Mouse (Mus musculus) lung, embryonic 15.5 days (tissue): ENCODE results near the gene Tsacc. TPM values are rescaled to one million over a fixed set of nuclear protein-coding genes. Genes with fewer than 3 reads are reported as not detected.

ENCODE experiments used
- ATAC-seq: fragments of 200-750 bp; cut with Nextera tagmentation; 2 replicates; pipeline ENCODE4 v1.8.0; 2017; ENCODE audit warnings: moderate number of reproducible peaks, borderline replicate concordance; ENCODE audit not compliant: low FRiP score, low TSS enrichment; ENCODE audit errors: extremely low read depth
- H3K27ac ChIP-seq: fragments of 300-500 bp; sonication (generic); 2 replicates; pipeline ENCODE4 v1.5.1; 2015; ENCODE audit warnings: moderate library complexity, mild to moderate bottlenecking, inconsistent platforms
- H3K27me3 ChIP-seq: fragments of 300-500 bp; sonication (generic); 2 replicates; pipeline ENCODE4 v1.6.1; 2015; ENCODE audit warnings: inconsistent platforms
- H3K36me3 ChIP-seq: fragments of 300-500 bp; sonication (generic); 2 replicates; pipeline ENCODE4 v1.6.1; 2015; ENCODE audit warnings: inconsistent platforms
- H3K4me1 ChIP-seq: fragments of 300-500 bp; sonication (generic); 2 replicates; pipeline ENCODE4 v1.6.1; 2015; ENCODE audit warnings: inconsistent platforms
- H3K4me2 ChIP-seq: fragments of 300-500 bp; sonication (generic); 2 replicates; pipeline ENCODE4 v1.6.1; 2015; ENCODE audit warnings: inconsistent platforms, mild to moderate bottlenecking, moderate library complexity
- H3K4me3 ChIP-seq: fragments of 300-500 bp; sonication (generic); 2 replicates; pipeline ENCODE4 v1.5.1; 2015; ENCODE audit warnings: mild to moderate bottlenecking, inconsistent platforms
- H3K9ac ChIP-seq: fragments of 300-500 bp; sonication (generic); 2 replicates; pipeline ENCODE4 v1.6.1; 2015; ENCODE audit warnings: inconsistent platforms
- H3K9me3 ChIP-seq: fragments of 300-500 bp; sonication (generic); 2 replicates; pipeline ENCODE4 v1.6.1; 2016; ENCODE audit warnings: inconsistent platforms
- WGBS: fragments of 180-500 bp; shearing (Covaris S2); methylation state at CpG from one replicate; pipeline ENCODE4 v1.1.7; 2015; 5-methylcytosine and 5-hydroxymethylcytosine counted together
- polyA plus RNA-seq: library from polyadenylated mRNA; unstranded; fragments of >200 nt; fragmentation: Nextera tagmentation; extraction: Ambion mirVana; gene quantifications from 2 replicates; pipeline ENCODE4 v1.2.1, GENCODE M21; 2015

Tsacc gene
- polyA plus RNA-seq, 1 experiment from 2014 or later: 12.2 TPM

DNA sequence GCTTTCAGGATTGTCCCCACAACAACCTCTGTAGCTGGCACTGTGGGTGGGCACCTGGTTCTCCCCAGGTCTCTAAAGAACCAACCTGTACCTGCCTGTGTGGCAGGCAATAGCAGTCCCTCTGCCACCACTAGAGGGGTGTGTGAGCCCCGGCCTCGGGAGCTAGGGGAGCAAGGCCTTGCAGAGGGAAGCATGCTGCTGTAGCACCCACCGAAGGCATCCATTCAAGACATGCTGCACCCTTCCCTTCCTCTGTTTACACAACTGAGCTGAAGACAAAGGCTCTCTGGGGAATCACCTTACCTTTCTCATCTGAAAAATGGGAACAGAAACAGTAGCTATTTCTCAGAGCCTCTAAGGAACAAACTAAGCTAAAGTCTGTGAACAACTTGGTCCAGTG lies 61.6 kb downstream of the Tsacc start:
- ATAC-seq: no peak
- H3K27me3 ChIP-seq: peaks cover 86% of the 10 kb centered on the region

DNA sequence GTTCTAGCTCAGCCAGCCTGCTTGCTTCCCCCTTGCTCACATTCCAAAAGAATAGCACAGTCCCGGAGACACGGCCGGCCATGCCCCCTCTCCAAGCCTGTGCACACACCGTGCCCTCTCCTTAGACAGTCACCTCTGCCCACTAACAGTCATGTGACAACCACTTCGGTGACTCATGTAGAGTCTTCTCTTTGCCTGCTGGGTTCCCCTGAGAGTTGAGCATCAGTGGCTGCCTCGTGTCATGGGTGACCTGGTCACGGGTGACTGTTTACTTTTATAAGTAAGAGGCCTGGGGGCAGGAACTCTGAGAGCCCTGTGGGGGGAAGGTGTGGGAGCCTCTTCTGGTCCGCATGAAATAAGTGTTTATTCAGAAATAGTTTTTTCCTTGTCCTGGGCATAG lies 62.8 kb downstream of the Tsacc start:
- Histone ChIP-seq H3K4me1 (no peaks in the 10 kb centered on the region), H3K27me3 (peaks cover 86% of the 10 kb centered on the region), H3K27ac (no peak overlapping the region), H3K36me3 (no peaks in the 10 kb centered on the region), H3K9ac (no peak overlapping the region), H3K9me3 (no peaks in the 10 kb centered on the region), H3K4me3 (no peak overlapping the region), H3K4me2 (no peak overlapping the region)
- no peak for ATAC-seq
- WGBS: 31% methylated on average over 8 of the region's 8 CpGs

More for the DNA sequence above, 61.6 kb downstream of the Tsacc start:
- Histone ChIP-seq H3K4me2 (no peak overlapping the region), H3K4me1 (no peaks in the 10 kb centered on the region), H3K36me3 (no peaks in the 10 kb centered on the region), H3K4me3 (no peak overlapping the region), H3K27ac (no peak overlapping the region), H3K9ac (no peak overlapping the region), H3K9me3 (no peaks in the 10 kb centered on the region)
- 3% methylated on average over 3 of the region's 3 CpGs for WGBS

GRCm38 (mm10) chr3:88232851-88233649 lies 63.7 kb downstream of the Tsacc start:
- Histone ChIP-seq H3K9me3 (no peaks in the 10 kb centered on the region), H3K27me3 (peaks cover 79% of the 10 kb centered on the region), H3K36me3 (no peaks in the 10 kb centered on the region), H3K9ac (no peak overlapping the region), H3K27ac (no peak overlapping the region), H3K4me2 (no peak overlapping the region), H3K4me1 (no peaks in the 10 kb centered on the region), H3K4me3 (no peak overlapping the region)
- ATAC-seq: no peak
- WGBS: 33% methylated on average over 7 of the region's 7 CpGs

Other genes starting within 250 kb of the Tsacc start
- gene Naxe, start 238.5 kb downstream of the Tsacc start, polyA plus RNA-seq: 199 and 215 TPM in 2 replicates
- gene Ttc24, start 218.7 kb downstream of the Tsacc start, polyA plus RNA-seq: not detected in 2 replicates
- gene Iqgap3, start 215.0 kb downstream of the Tsacc start, polyA plus RNA-seq: 25.2 and 26.6 TPM in 2 replicates
- gene Mef2d, start 154.6 kb downstream of the Tsacc start, polyA plus RNA-seq: 16.7 and 20.4 TPM in 2 replicates
- 0.34 and 0.42 TPM in 2 replicates for gene Rhbg, start 42.3 kb downstream of the Tsacc start, polyA plus RNA-seq
- 0.23 and 0.35 TPM in 2 replicates for gene Gm38392, start 9.8 kb downstream of the Tsacc start, polyA plus RNA-seq
- gene Cct3, start 117 bp upstream of the Tsacc start, polyA plus RNA-seq: 525 and 549 TPM in 2 replicates
- gene Glmp, start 28.0 kb upstream of the Tsacc start, polyA plus RNA-seq: 192 and 203 TPM in 2 replicates
- 7.5 and 9.5 TPM in 2 replicates for gene Tmem79, start 39.1 kb upstream of the Tsacc start, polyA plus RNA-seq
- 49.4 and 53.1 TPM in 2 replicates for gene Smg5, start 39.3 kb upstream of the Tsacc start, polyA plus RNA-seq
- 9.5 and 10.1 TPM in 2 replicates for gene Paqr6, start 67.6 kb upstream of the Tsacc start, polyA plus RNA-seq
- gene Bglap3, start 75.7 kb upstream of the Tsacc start, polyA plus RNA-seq: not detected in 2 replicates
- gene Bglap2, start 81.7 kb upstream of the Tsacc start, polyA plus RNA-seq: not detected in 2 replicates
- 0.53 TPM in 1 of 2 replicates, not detected in the other for gene Bglap, start 87.5 kb upstream of the Tsacc start, polyA plus RNA-seq
- gene Pmf1, start 113.3 kb upstream of the Tsacc start, polyA plus RNA-seq: 158 and 164 TPM in 2 replicates
- 13.9 and 14.8 TPM in 2 replicates for gene Slc25a44, start 128.1 kb upstream of the Tsacc start, polyA plus RNA-seq
- 4.5 and 5.3 TPM in 2 replicates for gene Sema4a, start 164.2 kb upstream of the Tsacc start, polyA plus RNA-seq
- gene Lmna, start 213.0 kb upstream of the Tsacc start, polyA plus RNA-seq: 111 and 121 TPM in 2 replicates
- gene Mex3a, start 235.4 kb upstream of the Tsacc start, polyA plus RNA-seq: 15.8 and 16.8 TPM in 2 replicates